Mouse (Mus musculus): ENCODE data around the gene Tspan7.

DNA sequence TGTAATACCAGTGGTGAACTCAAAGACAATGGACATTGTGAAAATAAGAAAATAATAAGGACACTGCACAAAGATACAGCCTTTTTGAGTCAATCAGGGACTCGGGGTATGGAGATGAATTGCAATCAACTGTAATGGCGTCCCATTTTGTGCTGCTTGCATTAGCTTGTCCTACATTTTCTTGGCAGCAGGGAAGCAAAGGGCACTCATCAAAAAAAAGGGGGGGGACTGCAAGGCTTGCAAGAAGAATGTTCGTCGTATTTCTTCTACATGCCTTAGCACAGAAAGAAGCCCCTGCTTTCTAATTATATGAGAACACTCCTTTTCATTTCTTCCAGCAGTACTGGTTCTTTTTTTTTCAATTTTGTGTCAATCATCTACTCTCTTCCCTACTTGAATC, 32.8 kb downstream of the Tspan7 start:
- TF ChIP-seq HCFC1 (IDR thresholded peaks at IDR 0.05; ENCODE audit: borderline replicate concordance, insufficient read depth, low read length): no peak
- TF ChIP-seq ZNF384 (IDR thresholded peaks at IDR 0.05; ENCODE audit: low read depth, low read length): no peak
- TF ChIP-seq ZC3H11A (IDR thresholded peaks at IDR 0.05; ENCODE audit: borderline replicate concordance, low read depth, low read length): no peak

Measured in ES-E14 (cell line).